Mouse (Mus musculus) limb, embryonic 14.5 days (tissue): ENCODE results near the gene Gm5868. TPM values are rescaled to one million over a fixed set of nuclear protein-coding genes. Genes with fewer than 3 reads are reported as not detected.
"Not testable (repeated sequence)": the region's sequence is repeated elsewhere in the genome, so short reads cannot be mapped to it uniquely, and the experiment has no call there.

Source experiments
- ATAC-seq: fragments of 200-750 bp; cut with Nextera tagmentation; 2 replicates; pipeline ENCODE4 v1.8.0; 2017; ENCODE audit warnings: low read depth, moderate number of reproducible peaks, moderate TSS enrichment; ENCODE audit not compliant: low FRiP score
- DNase-seq: peaks from one replicate; pipeline ENCODE4 v3.0.0-alpha.2; 2015; ENCODE audit warnings: low spot score
- H3K27ac ChIP-seq: fragments of 300-500 bp; sonication (generic); replicated peaks from 2 replicates; pipeline ENCODE4 v1.5.1; 2014; ENCODE audit warnings: low read depth, mild to moderate bottlenecking, low read length, moderate library complexity, mixed read lengths
- H3K27me3 ChIP-seq: fragments of 300-500 bp; sonication (generic); 2 replicates; pipeline ENCODE4 v1.6.1; 2014; ENCODE audit warnings: low read length, mixed read lengths; ENCODE audit not compliant: control insufficient read depth, insufficient read depth
- H3K36me3 ChIP-seq: fragments of 300-500 bp; sonication (generic); 2 replicates; pipeline ENCODE4 v1.6.1; 2014; ENCODE audit warnings: mild to moderate bottlenecking, low read length, moderate library complexity, mixed read lengths; ENCODE audit not compliant: control insufficient read depth, insufficient read depth
- H3K4me1 ChIP-seq: fragments of 300-500 bp; sonication (generic); 2 replicates; pipeline ENCODE4 v1.6.1; 2014; ENCODE audit warnings: antibody characterized with exemption, low read length, mixed read lengths; ENCODE audit not compliant: control insufficient read depth, insufficient read depth
- H3K4me2 ChIP-seq: fragments of 300-500 bp; sonication (generic); replicated peaks from 2 replicates; pipeline ENCODE4 v1.6.1; 2014; ENCODE audit warnings: low read depth, mild to moderate bottlenecking, low read length, moderate library complexity; ENCODE audit not compliant: severe bottlenecking
- H3K4me3 ChIP-seq: fragments of 300-500 bp; sonication (generic); replicated peaks from 2 replicates; pipeline ENCODE4 v1.5.1; 2014; ENCODE audit warnings: low read length
- H3K9ac ChIP-seq: fragments of 300-500 bp; sonication (generic); 2 replicates; pipeline ENCODE4 v1.6.1; 2014; ENCODE audit warnings: mild to moderate bottlenecking, low read depth, low read length, moderate library complexity; ENCODE audit not compliant: severe bottlenecking
- H3K9me3 ChIP-seq: fragments of 300-500 bp; sonication (generic); 2 replicates; pipeline ENCODE4 v1.6.1; 2016; ENCODE audit warnings: low read length; ENCODE audit not compliant: control insufficient read depth
- POLR2A ChIP-seq: fragments of 200-500 bp; IDR thresholded peaks from 2 replicates; pipeline ENCODE4 v1.8.0; 2012; ENCODE audit warnings: inconsistent platforms, mild to moderate bottlenecking, moderate library complexity, borderline replicate concordance; ENCODE audit not compliant: insufficient read depth, insufficient read length; ENCODE audit errors: extremely low read depth
- WGBS: fragments of 180-500 bp; shearing (Covaris S2); extraction: QIAGEN DNeasy Blood & Tissue Kit; methylation state at CpG from one replicate; pipeline ENCODE4 v1.1.7; 2014; 5-methylcytosine and 5-hydroxymethylcytosine counted together
- polyA plus RNA-seq, 2 experiments: library from polyadenylated mRNA; depleted of rRNA in 1 of 2; stranded (reverse) in 1 of 2; unstranded in 1 of 2; fragments of >200 nt; fragmentation: Nextera tagmentation in 1 of 2; extraction: Ambion mirVana in 1 of 2; gene quantifications; 2 replicates each; pipeline versions ENCODE4 v1.2.1 to v1.2.3; 2012 to 2014

Gene Gm5868
- polyA plus RNA-seq, 2 experiments, result 0.40 to 0.48 TPM

GRCm38 (mm10) chr5:72621022-72621421 is 33.7 kb upstream of the Gm5868 start:
- no peaks in the 10 kb centered on the region for H3K4me1 ChIP-seq
- WGBS, result 86% methylated on average over 1 of the region's 1 CpGs
- TF ChIP-seq POLR2A, result no peak
- no peak overlapping the region for H3K9ac ChIP-seq
- no peak for ATAC-seq
- H3K4me3 ChIP-seq, result no peak overlapping the region
- DNase-seq, result no peak
- no peaks in the 10 kb centered on the region for H3K9me3 ChIP-seq
- H3K36me3 ChIP-seq, result no peaks in the 10 kb centered on the region
- H3K4me2 ChIP-seq, result no peak overlapping the region
- H3K27ac ChIP-seq, result no peak overlapping the region
- H3K27me3 ChIP-seq, result no peaks in the 10 kb centered on the region

GRCm38 (mm10) chr5:72617413-72617812 is 30.1 kb upstream of the Gm5868 start:
- no peak overlapping the region for H3K4me3 ChIP-seq
- no peaks in the 10 kb centered on the region for H3K36me3 ChIP-seq
- H3K9me3 ChIP-seq, result no peaks in the 10 kb centered on the region
- no peak for DNase-seq
- H3K27me3 ChIP-seq, result no peaks in the 10 kb centered on the region
- ATAC-seq, result no peak
- H3K27ac ChIP-seq, result no peak overlapping the region
- H3K9ac ChIP-seq, result no peak overlapping the region
- 90% methylated on average over 4 of the region's 4 CpGs for whole genome bisulfite sequencing
- H3K4me1 ChIP-seq, result no peaks in the 10 kb centered on the region
- H3K4me2 ChIP-seq, result no peak overlapping the region
- no peak for TF ChIP-seq POLR2A

GRCm38 (mm10) chr5:72603138-72603537 is 15.8 kb upstream of the Gm5868 start:
- WGBS, result 93% methylated on average over 4 of the region's 4 CpGs
- TF ChIP-seq POLR2A, result no peak
- ATAC-seq (no peak), DNase-seq (no peak)
- Histone ChIP-seq H3K4me2 (no peak overlapping the region), H3K27me3 (no peaks in the 10 kb centered on the region), H3K27ac (no peak overlapping the region), H3K4me1 (no peaks in the 10 kb centered on the region), H3K36me3 (no peaks in the 10 kb centered on the region), H3K9me3 (no peaks in the 10 kb centered on the region), H3K9ac (no peak overlapping the region), H3K4me3 (no peak overlapping the region)

- 19% methylated on average over 5 of the region's 5 CpGs for WGBS
Measured at GRCm38 (mm10) chr5:72601006-72601405, 13.7 kb upstream of the Gm5868 start.

GRCm38 (mm10) chr5:72586667-72587191 is 622 bp downstream of the Gm5868 start:
- peaks cover 14% of the 10 kb centered on the region; the same call in 1 of the 2 replicates for H3K27me3 ChIP-seq
- not testable (repeated sequence) for ATAC-seq, H3K4me1 ChIP-seq, H3K36me3 ChIP-seq, H3K27ac ChIP-seq, H3K9me3 ChIP-seq, DNase-seq
- peak overlapping the region; percentile 34 for H3K4me3 ChIP-seq
- WGBS, result 40% methylated on average over 22 of the region's 25 CpGs
- H3K9ac ChIP-seq, result peak overlapping the region; percentile 40; the same call in 1 of the 2 replicates
- peak overlapping the region; percentile 59 for H3K4me2 ChIP-seq

More at GRCm38 (mm10) chr5:72601006-72601405, 13.7 kb upstream of the Gm5868 start:
- H3K36me3 ChIP-seq, result no peaks in the 10 kb centered on the region
- H3K4me2 ChIP-seq, result no peak overlapping the region
- H3K27me3 ChIP-seq, result no peaks in the 10 kb centered on the region
- H3K9me3 ChIP-seq, result no peaks in the 10 kb centered on the region
- no peaks in the 10 kb centered on the region for H3K4me1 ChIP-seq
- no peak overlapping the region for H3K27ac ChIP-seq
- no peak overlapping the region for H3K4me3 ChIP-seq
- DNase-seq (peak; percentile 27), ATAC-seq (no peak; the same call in 1 of the 2 replicates)
- no peak overlapping the region for H3K9ac ChIP-seq
- TF ChIP-seq POLR2A, result no peak

GRCm38 (mm10) chr5:72586122-72586521 is 1.2 kb downstream of the Gm5868 start:
- H3K36me3 ChIP-seq, H3K27ac ChIP-seq, H3K9ac ChIP-seq, H3K4me1 ChIP-seq, H3K4me3 ChIP-seq, ATAC-seq, H3K4me2 ChIP-seq, DNase-seq, H3K9me3 ChIP-seq: not testable (repeated sequence)
- 44% methylated on average over 7 of the region's 7 CpGs for WGBS
- peaks cover 15% of the 10 kb centered on the region; the same call in 1 of the 2 replicates for H3K27me3 ChIP-seq

- not testable (repeated sequence) for H3K36me3 ChIP-seq, H3K27ac ChIP-seq, DNase-seq, H3K27me3 ChIP-seq, H3K9me3 ChIP-seq, H3K4me1 ChIP-seq
- H3K4me2 ChIP-seq, result peak within 1 kb of the TSS; percentile 76
- whole genome bisulfite sequencing, result 9% methylated on average over 17 of the region's 21 CpGs
- peak within 1 kb of the TSS; percentile 42 for H3K4me3 ChIP-seq
- peak within 1 kb of the TSS; percentile 52 for H3K9ac ChIP-seq
- peak; percentile 50; the same call in 1 of the 2 replicates for ATAC-seq
Measured at GRCm38 (mm10) chr5:72580970-72581332, 6.4 kb downstream of the Gm5868 start, which contains the start of gene Zar1. Zar1 (minus strand) TSS chr5:72581254.

- H3K4me1 ChIP-seq, H3K27me3 ChIP-seq, H3K27ac ChIP-seq, DNase-seq, H3K36me3 ChIP-seq, H3K9me3 ChIP-seq: not testable (repeated sequence)
- ATAC-seq, result peak; percentile 60
- WGBS, result 7% methylated on average over 42 of the region's 73 CpGs
- H3K9ac ChIP-seq, result peak overlapping the region; percentile 52
- peak overlapping the region; percentile 76 for H3K4me2 ChIP-seq
- peak overlapping the region; percentile 42 for H3K4me3 ChIP-seq
Measured at GRCm38 (mm10) chr5:72580088-72580969, 7.0 kb downstream of the Gm5868 start.
